Mouse (Mus musculus): ENCODE measurements around the gene Myl4.
A peak's percentile ranks its signal among the peaks of the same experiment; 100 is the strongest.

The Myl4 gene

GRCm38 (mm10) chr11:104607491-104608245 lies 57.2 kb downstream of the Myl4 start, which contains the start of gene Itgb3:
TSS of gene Itgb3 (plus strand) at chr11:104608000.
- DNase-seq: peak; percentile 65

- DNase-seq: no peak
These were observed 57.9 kb downstream of the Myl4 start for GRCm38 (mm10) chr11:104608249-104608920.

- DNase-seq: no peak
These were observed 58.7 kb downstream of the Myl4 start for GRCm38 (mm10) chr11:104609033-104609684.

GRCm38 (mm10) chr11:104609733-104610132 lies 59.3 kb downstream of the Myl4 start:
- DNase-seq: no peak

GRCm38 (mm10) chr11:104611579-104612151 lies 61.2 kb downstream of the Myl4 start:
- no peak for DNase-seq

GRCm38 (mm10) chr11:104613551-104613950 lies 63.1 kb downstream of the Myl4 start:
- DNase-seq: no peak

- no peak for DNase-seq
These were observed 63.7 kb downstream of the Myl4 start for GRCm38 (mm10) chr11:104614130-104614529.

GRCm38 (mm10) chr11:104616182-104616581 lies 65.7 kb downstream of the Myl4 start:
- DNase-seq: no peak

GRCm38 (mm10) chr11:104618638-104619076 lies 68.2 kb downstream of the Myl4 start:
- DNase-seq: no peak

GRCm38 (mm10) chr11:104619084-104620022 lies 68.9 kb downstream of the Myl4 start:
- no peak for DNase-seq

GRCm38 (mm10) chr11:104622040-104622962 lies 71.8 kb downstream of the Myl4 start:
- no peak for DNase-seq

GRCm38 (mm10) chr11:104624791-104625391 lies 74.4 kb downstream of the Myl4 start:
- no peak for DNase-seq

GRCm38 (mm10) chr11:104625453-104626402 lies 75.3 kb downstream of the Myl4 start:
- no peak for DNase-seq

- no peak for DNase-seq
These were observed 76.2 kb downstream of the Myl4 start for GRCm38 (mm10) chr11:104626635-104627034.

GRCm38 (mm10) chr11:104627616-104628301 lies 77.3 kb downstream of the Myl4 start:
- DNase-seq: no peak

GRCm38 (mm10) chr11:104628566-104628965 lies 78.1 kb downstream of the Myl4 start:
- DNase-seq: no peak

- DNase-seq: no peak
These were observed 79.8 kb downstream of the Myl4 start for GRCm38 (mm10) chr11:104630185-104630835.

- DNase-seq: no peak
These were observed 80.8 kb downstream of the Myl4 start for GRCm38 (mm10) chr11:104631306-104631705.

Measured in right cerebral cortex, postnatal 4 days (tissue).